Mouse (Mus musculus) heart, adult 2 months (tissue): ENCODE results near the gene F13a1.

ENCODE experiments used
- CTCF ChIP-seq: fragments of 200-600 bp; IDR thresholded peaks from 2 replicates; pipeline ENCODE4 v1.8.1; 2022; ENCODE audit warnings: antibody characterized with exemption, mild to moderate bottlenecking, moderate library complexity
- EP300 ChIP-seq: fragments of 200-500 bp; IDR thresholded peaks from 2 replicates; pipeline ENCODE4 v1.6.1; 2011; ENCODE audit warnings: low read depth, low read length, control low read depth; ENCODE audit not compliant: insufficient read depth
- POLR2A ChIP-seq: fragments of 200-500 bp; IDR thresholded peaks from 2 replicates; pipeline ENCODE4 v1.6.1; 2011; ENCODE audit warnings: mild to moderate bottlenecking, low read depth, low read length, control low read depth; ENCODE audit not compliant: insufficient read depth

- TF ChIP-seq CTCF (no peak), POLR2A (no peak), EP300 (no peak)
These were observed 77.0 kb downstream of the F13a1 start for GRCm38 (mm10) chr13:36973016-36973415.
